Mouse (Mus musculus): ENCODE results near the gene Smpd1.

DNA sequence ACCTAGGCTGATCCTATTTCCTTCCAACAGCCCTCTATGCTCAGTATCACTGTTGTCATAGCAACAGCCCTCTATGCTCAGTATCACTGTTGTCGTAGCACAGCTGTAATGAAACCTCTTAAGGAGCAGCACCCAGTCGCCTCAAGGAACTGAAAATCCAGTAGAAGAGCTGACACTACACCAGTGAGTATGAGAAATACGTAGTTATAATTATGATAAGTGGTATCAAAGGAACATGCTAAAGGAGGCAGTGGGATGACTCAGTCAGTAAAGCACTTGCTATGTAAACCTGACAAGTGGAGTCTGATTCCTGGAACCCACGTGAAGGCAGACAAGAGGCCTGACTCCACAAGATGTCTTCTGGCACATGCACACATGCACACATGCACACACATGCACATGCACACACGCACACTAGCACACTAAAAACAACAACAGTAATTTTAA lies 40.3 kb upstream of the Smpd1 start:
- no peak for TF ChIP-seq GATA1 (IDR thresholded peaks at IDR 0.05; ENCODE audit: borderline replicate concordance, low read length)
- TF ChIP-seq FLI1 (IDR thresholded peaks at IDR 0.05; ENCODE audit: low read length), result no peak
